Mouse (Mus musculus): ENCODE results near the gene Terf2. TPM values are rescaled to one million over a fixed set of nuclear protein-coding genes. Genes with fewer than 3 reads are reported as not detected.

The Terf2 gene
- total and polyA plus RNA-seq, 2 experiments from 2014 or later = 24.2 to 31.2 TPM

GRCm38 (mm10) chr8:107136003-107136612 lies 39.8 kb upstream of the Terf2 start:
- no peaks in the 10 kb centered on the region for H3K27me3 ChIP-seq (ENCODE audit: insufficient read depth, low read length)
- no peaks in the 10 kb centered on the region for H3K36me3 ChIP-seq (ENCODE audit: insufficient read depth)
- no peak overlapping the region for H3K4me2 ChIP-seq (ENCODE audit: low read depth)
- no peak for ATAC-seq
- no peaks in the 10 kb centered on the region for H3K9me3 ChIP-seq (ENCODE audit: low read length)
- DNase-seq = no peak
- no peaks in the 10 kb centered on the region for H3K4me1 ChIP-seq (ENCODE audit: insufficient read depth)
- no peak overlapping the region for H3K27ac ChIP-seq (ENCODE audit: low read depth, low read length)
- H3K4me3 ChIP-seq (ENCODE audit: low read depth, low read length) = no peak overlapping the region
- H3K9ac ChIP-seq = no peak overlapping the region
- WGBS = 22% methylated on average over 8 of the region's 8 CpGs
- TF ChIP-seq CTCF (IDR thresholded peaks at IDR 0.05; ENCODE audit: low read depth) = no peak

- H3K4me3 ChIP-seq (ENCODE audit: low read depth, low read length) = no peak overlapping the region
- no peak overlapping the region for H3K9ac ChIP-seq
- ATAC-seq = no peak
- H3K4me1 ChIP-seq (ENCODE audit: insufficient read depth) = no peaks in the 10 kb centered on the region
- H3K4me2 ChIP-seq (ENCODE audit: low read depth) = no peak overlapping the region
- WGBS = 51% methylated on average over 6 of the region's 6 CpGs
- no peaks in the 10 kb centered on the region for H3K36me3 ChIP-seq (ENCODE audit: insufficient read depth)
- H3K9me3 ChIP-seq (ENCODE audit: low read length) = no peaks in the 10 kb centered on the region
- no peak for TF ChIP-seq CTCF (IDR thresholded peaks at IDR 0.05; ENCODE audit: low read depth)
- no peak overlapping the region for H3K27ac ChIP-seq (ENCODE audit: low read depth, low read length)
- H3K27me3 ChIP-seq (ENCODE audit: insufficient read depth, low read length) = no peaks in the 10 kb centered on the region
- DNase-seq = no peak
Observed at GRCm38 (mm10) chr8:107133881-107134280, 37.5 kb upstream of the Terf2 start.

- no peak for DNase-seq
- Histone ChIP-seq H3K4me2 (ENCODE audit: low read depth) (no peak overlapping the region), H3K9ac (no peak overlapping the region), H3K4me3 (ENCODE audit: low read depth, low read length) (no peak overlapping the region), H3K36me3 (ENCODE audit: insufficient read depth) (no peaks in the 10 kb centered on the region), H3K9me3 (ENCODE audit: low read length) (no peaks in the 10 kb centered on the region), H3K27me3 (ENCODE audit: insufficient read depth, low read length) (no peaks in the 10 kb centered on the region), H3K4me1 (ENCODE audit: insufficient read depth) (no peaks in the 10 kb centered on the region), H3K27ac (ENCODE audit: low read depth, low read length) (no peak overlapping the region)
- ATAC-seq = no peak
- TF ChIP-seq CTCF (IDR thresholded peaks at IDR 0.05; ENCODE audit: low read depth) = no peak
- WGBS = 86% methylated on average over 24 of the region's 24 CpGs
Observed at GRCm38 (mm10) chr8:107132581-107133491, 36.5 kb upstream of the Terf2 start.

DNA sequence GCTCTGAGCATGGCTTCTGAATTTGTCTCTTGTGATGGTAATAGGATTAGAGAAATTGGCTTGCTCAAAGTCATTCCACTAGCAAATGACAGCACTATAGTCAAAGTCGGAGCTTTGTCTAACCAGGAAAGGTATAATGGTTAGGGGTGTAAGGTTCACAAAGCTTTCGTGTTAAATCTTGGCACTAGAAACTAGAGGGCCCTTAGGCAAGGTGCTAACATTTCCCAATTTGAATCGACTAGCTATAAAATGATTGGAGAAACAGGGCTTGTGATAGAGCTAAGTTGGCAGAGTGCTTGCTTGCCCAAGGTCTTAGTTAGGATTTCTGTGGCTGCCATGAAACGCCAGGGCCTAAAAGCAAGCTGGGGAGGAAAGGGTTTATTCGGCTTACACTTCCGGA lies 33.7 kb upstream of the Terf2 start:
- DNase-seq (no peak), ATAC-seq (no peak)
- Histone ChIP-seq H3K36me3 (ENCODE audit: insufficient read depth) (no peaks in the 10 kb centered on the region), H3K9me3 (ENCODE audit: low read length) (no peaks in the 10 kb centered on the region), H3K4me2 (ENCODE audit: low read depth) (no peak overlapping the region), H3K4me3 (ENCODE audit: low read depth, low read length) (no peak overlapping the region), H3K4me1 (ENCODE audit: insufficient read depth) (no peaks in the 10 kb centered on the region), H3K9ac (no peak overlapping the region), H3K27me3 (ENCODE audit: insufficient read depth, low read length) (no peaks in the 10 kb centered on the region), H3K27ac (ENCODE audit: low read depth, low read length) (no peak overlapping the region)
- TF ChIP-seq CTCF (IDR thresholded peaks at IDR 0.05; ENCODE audit: low read depth) = no peak
- 44% methylated on average over 6 of the region's 6 CpGs for WGBS

- Histone ChIP-seq H3K4me2 (ENCODE audit: low read depth) (no peak overlapping the region), H3K4me3 (ENCODE audit: low read depth, low read length) (no peak overlapping the region), H3K27ac (ENCODE audit: low read depth, low read length) (no peak overlapping the region), H3K27me3 (ENCODE audit: insufficient read depth, low read length) (no peaks in the 10 kb centered on the region), H3K36me3 (ENCODE audit: insufficient read depth) (no peaks in the 10 kb centered on the region), H3K9ac (no peak overlapping the region), H3K4me1 (ENCODE audit: insufficient read depth) (no peaks in the 10 kb centered on the region), H3K9me3 (ENCODE audit: low read length) (no peaks in the 10 kb centered on the region)
- DNase-seq = no peak
- no peak for ATAC-seq
- 30% methylated on average over 8 of the region's 8 CpGs for WGBS
- TF ChIP-seq CTCF (IDR thresholded peaks at IDR 0.05; ENCODE audit: low read depth) = no peak
Observed at GRCm38 (mm10) chr8:107129171-107130025, 33.1 kb upstream of the Terf2 start.

DNA sequence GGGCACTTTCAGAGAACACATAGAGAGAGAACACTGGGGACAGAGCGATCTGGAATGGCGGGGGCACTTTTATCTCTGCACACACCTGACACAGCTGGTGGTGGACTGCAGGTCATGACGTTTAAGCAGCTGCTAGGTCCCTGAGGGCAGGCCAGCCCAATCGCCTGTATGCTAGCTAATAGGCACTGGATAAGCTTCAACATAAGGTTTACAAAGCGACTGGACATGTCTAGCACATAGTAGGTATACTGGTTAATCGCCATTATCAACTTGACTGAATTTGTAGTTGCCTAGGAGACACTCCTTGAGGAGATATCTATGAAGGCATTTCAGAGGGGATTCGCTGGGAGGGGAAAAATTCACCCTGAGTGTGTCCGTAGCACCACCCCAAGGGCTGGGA lies 28.0 kb upstream of the Terf2 start:
- Histone ChIP-seq H3K4me1 (ENCODE audit: insufficient read depth) (no peaks in the 10 kb centered on the region), H3K4me2 (ENCODE audit: low read depth) (no peak overlapping the region), H3K36me3 (ENCODE audit: insufficient read depth) (no peaks in the 10 kb centered on the region), H3K9me3 (ENCODE audit: low read length) (no peaks in the 10 kb centered on the region), H3K4me3 (ENCODE audit: low read depth, low read length) (no peak overlapping the region), H3K27ac (ENCODE audit: low read depth, low read length) (no peak overlapping the region), H3K9ac (no peak overlapping the region), H3K27me3 (ENCODE audit: insufficient read depth, low read length) (no peaks in the 10 kb centered on the region)
- 75% methylated on average over 8 of the region's 8 CpGs for WGBS
- DNase-seq = no peak
- TF ChIP-seq CTCF (IDR thresholded peaks at IDR 0.05; ENCODE audit: low read depth) = no peak
- ATAC-seq = no peak
